Mouse (Mus musculus) hindbrain, embryonic 14.5 days (tissue): ENCODE measurements at regions not wholly inside any gene's neighbourhood (a gene's known extent, or its start where the extent isn't known, plus 50 kb on each side); places are given as distances from the start of the nearest gene placed in this dataset.

Experiments
- ATAC-seq: fragments of 200-750 bp; cut with Nextera tagmentation; 2 replicates; pipeline ENCODE4 v1.8.0; 2017; ENCODE audit warnings: moderate number of reproducible peaks, mild to moderate bottlenecking, moderate TSS enrichment, moderate library complexity; ENCODE audit not compliant: low FRiP score
- DNase-seq: peaks from one replicate; pipeline ENCODE4 v3.0.0-alpha.2; 2015; ENCODE audit warnings: low spot score
- H3K27ac ChIP-seq: fragments of 300-500 bp; sonication (generic); 2 replicates; pipeline ENCODE4 v1.5.1; 2014; ENCODE audit warnings: mild to moderate bottlenecking, moderate library complexity
- H3K27me3 ChIP-seq: fragments of 300-500 bp; sonication (generic); 2 replicates; pipeline ENCODE4 v1.6.1; 2014; ENCODE audit warnings: mild to moderate bottlenecking, low read length, mixed read lengths; ENCODE audit not compliant: control insufficient read depth, insufficient read depth
- H3K36me3 ChIP-seq: fragments of 300-500 bp; sonication (generic); replicated peaks from 2 replicates; pipeline ENCODE4 v1.6.1; 2014; ENCODE audit not compliant: control insufficient read depth, insufficient read depth
- H3K4me1 ChIP-seq: fragments of 300-500 bp; sonication (generic); replicated peaks from 2 replicates; pipeline ENCODE4 v1.6.1; 2014; ENCODE audit warnings: antibody characterized with exemption, low read length, mixed read lengths; ENCODE audit not compliant: control insufficient read depth, insufficient read depth
- H3K4me2 ChIP-seq: fragments of 300-500 bp; sonication (generic); replicated peaks from 2 replicates; pipeline ENCODE4 v1.6.1; 2014; ENCODE audit warnings: mild to moderate bottlenecking, moderate library complexity
- H3K4me3 ChIP-seq: fragments of 300-500 bp; sonication (generic); replicated peaks from 2 replicates; pipeline ENCODE4 v1.5.1; 2014; ENCODE audit warnings: mild to moderate bottlenecking, low read length
- H3K9ac ChIP-seq: fragments of 300-500 bp; sonication (generic); 2 replicates; pipeline ENCODE4 v1.6.1; 2014
- H3K9me3 ChIP-seq: fragments of 300-500 bp; sonication (generic); 2 replicates; pipeline ENCODE4 v1.6.1; 2016; ENCODE audit warnings: low read length; ENCODE audit not compliant: control insufficient read depth
- WGBS: fragments of 180-500 bp; shearing (Covaris S2); extraction: QIAGEN DNeasy Blood & Tissue Kit; methylation state at CpG from one replicate; pipeline ENCODE4 v1.1.7; 2014; 5-methylcytosine and 5-hydroxymethylcytosine counted together

GRCm38 (mm10) chr10:85242701-85243100 is 57.8 kb upstream of the Cry1 start:
- WGBS = 92% methylated on average over 7 of the region's 7 CpGs

GRCm38 (mm10) chr10:85243556-85243955 is 58.7 kb upstream of the Cry1 start:
- no peak for ATAC-seq
- WGBS = 91% methylated on average over 6 of the region's 6 CpGs

More at GRCm38 (mm10) chr10:85242701-85243100, 57.8 kb upstream of the Cry1 start:
- Histone ChIP-seq H3K4me3 (no peak overlapping the region), H3K4me1 (no peaks in the 10 kb centered on the region), H3K36me3 (no peaks in the 10 kb centered on the region), H3K9me3 (no peaks in the 10 kb centered on the region), H3K27ac (no peak overlapping the region), H3K27me3 (no peaks in the 10 kb centered on the region), H3K4me2 (no peak overlapping the region), H3K9ac (no peak overlapping the region)
- DNase-seq (no peak), ATAC-seq (no peak)

GRCm38 (mm10) chr10:85265746-85266145 is 80.9 kb upstream of the Cry1 start:
- Histone ChIP-seq H3K4me3 (no peak overlapping the region), H3K36me3 (no peaks in the 10 kb centered on the region), H3K9ac (no peak overlapping the region), H3K4me2 (no peak overlapping the region), H3K27ac (no peak overlapping the region), H3K27me3 (no peaks in the 10 kb centered on the region), H3K9me3 (no peaks in the 10 kb centered on the region), H3K4me1 (no peaks in the 10 kb centered on the region)
- 45% methylated on average over 5 of the region's 5 CpGs for WGBS
- ATAC-seq (no peak), DNase-seq (no peak)

More at GRCm38 (mm10) chr10:85243556-85243955, 58.7 kb upstream of the Cry1 start:
- no peaks in the 10 kb centered on the region for H3K9me3 ChIP-seq
- H3K36me3 ChIP-seq = no peaks in the 10 kb centered on the region
- DNase-seq = no peak
- no peaks in the 10 kb centered on the region for H3K27me3 ChIP-seq
- no peaks in the 10 kb centered on the region for H3K4me1 ChIP-seq
- no peak overlapping the region for H3K27ac ChIP-seq
- H3K4me2 ChIP-seq = no peak overlapping the region
- no peak overlapping the region for H3K4me3 ChIP-seq
- no peak overlapping the region for H3K9ac ChIP-seq

- 41% methylated on average over 10 of the region's 10 CpGs for WGBS
- Histone ChIP-seq H3K4me1 (no peaks in the 10 kb centered on the region), H3K4me2 (no peak overlapping the region), H3K4me3 (no peak overlapping the region), H3K27me3 (no peaks in the 10 kb centered on the region), H3K9me3 (no peaks in the 10 kb centered on the region), H3K27ac (no peak overlapping the region), H3K9ac (no peak overlapping the region), H3K36me3 (no peaks in the 10 kb centered on the region)
- DNase-seq (no peak), ATAC-seq (no peak)
Measured at GRCm38 (mm10) chr10:85266148-85266547, 81.3 kb upstream of the Cry1 start.

GRCm38 (mm10) chr10:85266796-85267195 is 81.9 kb upstream of the Cry1 start:
- WGBS = 87% methylated on average over 4 of the region's 4 CpGs
- Histone ChIP-seq H3K4me2 (no peak overlapping the region), H3K27ac (no peak overlapping the region), H3K27me3 (no peaks in the 10 kb centered on the region), H3K9me3 (no peaks in the 10 kb centered on the region), H3K4me1 (no peaks in the 10 kb centered on the region), H3K4me3 (no peak overlapping the region), H3K36me3 (no peaks in the 10 kb centered on the region), H3K9ac (no peak overlapping the region)
- ATAC-seq (no peak), DNase-seq (no peak)

GRCm38 (mm10) chr10:85270209-85270608 is 85.3 kb upstream of the Cry1 start:
- Histone ChIP-seq H3K4me1 (no peaks in the 10 kb centered on the region), H3K27ac (no peak overlapping the region), H3K4me3 (no peak overlapping the region), H3K27me3 (no peaks in the 10 kb centered on the region), H3K4me2 (no peak overlapping the region), H3K9me3 (no peaks in the 10 kb centered on the region), H3K9ac (no peak overlapping the region), H3K36me3 (no peaks in the 10 kb centered on the region)
- ATAC-seq (no peak), DNase-seq (no peak)
- WGBS = 76% methylated on average over 6 of the region's 6 CpGs

- H3K27ac ChIP-seq = no peak overlapping the region
- no peaks in the 10 kb centered on the region for H3K36me3 ChIP-seq
- H3K27me3 ChIP-seq = no peaks in the 10 kb centered on the region
- no peak overlapping the region for H3K9ac ChIP-seq
- no peaks in the 10 kb centered on the region for H3K9me3 ChIP-seq
- no peaks in the 10 kb centered on the region for H3K4me1 ChIP-seq
- WGBS = 98% methylated on average over 2 of the region's 2 CpGs
- no peak overlapping the region for H3K4me3 ChIP-seq
- ATAC-seq (no peak), DNase-seq (no peak)
- no peak overlapping the region for H3K4me2 ChIP-seq
Measured at GRCm38 (mm10) chr10:85276793-85277192, 91.9 kb upstream of the Cry1 start.

GRCm38 (mm10) chr10:85291733-85292476 is 94.7 kb upstream of the Btbd11 start:
- H3K36me3 ChIP-seq = no peaks in the 10 kb centered on the region
- H3K9ac ChIP-seq = no peak overlapping the region
- peaks cover 16% of the 10 kb centered on the region; the same call in 1 of the 2 replicates for H3K4me1 ChIP-seq
- DNase-seq (no peak), ATAC-seq (peak; percentile 76; the same call in 1 of the 2 replicates)
- H3K4me3 ChIP-seq = no peak overlapping the region
- H3K9me3 ChIP-seq = no peaks in the 10 kb centered on the region
- peak overlapping the region; percentile 32 for H3K27ac ChIP-seq
- WGBS = 86% methylated on average over 5 of the region's 5 CpGs
- no peak overlapping the region for H3K4me2 ChIP-seq
- no peaks in the 10 kb centered on the region for H3K27me3 ChIP-seq

GRCm38 (mm10) chr10:85292477-85292855 is 94.1 kb upstream of the Btbd11 start:
- Histone ChIP-seq H3K4me3 (no peak overlapping the region), H3K9me3 (no peaks in the 10 kb centered on the region), H3K36me3 (no peaks in the 10 kb centered on the region), H3K4me1 (peaks cover 16% of the 10 kb centered on the region; the same call in 1 of the 2 replicates), H3K27ac (peak overlapping the region; percentile 32), H3K9ac (no peak overlapping the region), H3K27me3 (no peaks in the 10 kb centered on the region), H3K4me2 (no peak overlapping the region)
- ATAC-seq (peak; percentile 71; the same call in 1 of the 2 replicates), DNase-seq (peak; percentile 64)
- WGBS = 18% methylated on average over 2 of the region's 2 CpGs
